29 mouse cellular contexts compared by ENCODE assay signal in the genomic region with DNA sequence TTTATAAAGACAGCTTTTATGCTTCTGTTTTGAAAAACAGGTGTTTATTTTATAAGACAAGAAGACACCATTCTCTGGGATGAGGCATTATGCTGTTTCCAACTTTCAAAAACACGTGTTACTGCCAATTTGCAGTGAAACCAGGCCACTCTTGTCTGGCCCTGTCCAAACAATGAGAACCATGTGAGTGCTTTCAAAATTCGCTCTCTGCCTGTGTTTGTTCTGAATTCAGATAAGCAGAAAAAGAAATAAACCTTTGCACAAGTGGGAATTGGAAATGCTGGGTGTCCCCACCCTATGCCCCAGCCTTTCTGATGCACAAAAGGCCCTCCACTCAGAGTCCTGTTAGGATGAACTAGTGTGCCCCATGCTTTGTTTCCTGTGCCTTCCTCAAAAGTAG. TPM values are rescaled to one million over a fixed set of nuclear protein-coding genes. Genes with fewer than 3 reads are reported as not detected.
A peak's percentile ranks its signal among the peaks of the same experiment; 100 is the strongest.
DNase-seq lines count a peak whose midpoint lies in the region; ATAC-seq and TF ChIP-seq lines count a peak whose summit lies in the region.
"Had no signal": no experiment of that assay in that cellular context is flagged by ENCODE, and none has a peak within 500 bp of the region (broad histone marks: within the 10 kb centered on the region; RNA-seq: fewer than 3 reads in every experiment).

No protein-coding gene starts in this region.

- no peak for ATAC-seq in lung, embryonic 14.5 days (ENCODE audit: insufficient read depth)
- ATAC-seq: forebrain, embryonic 15.5 days; intestine, embryonic 16.5 days; Patski had no signal

- no peak for TF ChIP-seq CTCF in lung, embryonic 14.5 days (IDR thresholded peaks at IDR 0.05; ENCODE audit: low read depth)
- TF ChIP-seq CTCF in lung, adult 2 months (IDR thresholded peaks at IDR 0.05; ENCODE audit: insufficient read depth, low read length) = no peak

- no peak for TF ChIP-seq POLR2A in lung, adult 2 months (IDR thresholded peaks at IDR 0.05; ENCODE audit: borderline replicate concordance, extremely low read depth, low read depth, low read length)

- no peaks in the 10 kb centered on the region for H3K27me3 ChIP-seq in heart, embryonic 10.5 days (ENCODE audit: insufficient read depth, poor library complexity, severe bottlenecking)
- no peaks in the 10 kb centered on the region for H3K27me3 ChIP-seq in lung, embryonic 14.5 days (ENCODE audit: insufficient read depth, low read length)
- H3K27me3 ChIP-seq: embryonic facial prominence, embryonic 13.5 days; forebrain, embryonic 15.5 days; heart, embryonic 15.5 days; hindbrain, embryonic 12.5 days; limb, embryonic 13.5 days; neural tube, embryonic 15.5 days; Patski had no signal

- no peak overlapping the region for H3K9ac ChIP-seq in lung, embryonic 14.5 days
- H3K9ac ChIP-seq: embryonic facial prominence, embryonic 13.5 days; forebrain, embryonic 15.5 days; heart, embryonic 15.5 days; hindbrain, embryonic 12.5 days; limb, embryonic 13.5 days; liver, embryonic 14.5 days; neural tube, embryonic 15.5 days had no signal

- no peaks in the 10 kb centered on the region for H3K36me3 ChIP-seq in heart, embryonic 10.5 days
- H3K36me3 ChIP-seq in lung, embryonic 14.5 days (ENCODE audit: insufficient read depth) = no peaks in the 10 kb centered on the region
- H3K36me3 ChIP-seq: embryonic facial prominence, embryonic 13.5 days; forebrain, embryonic 10.5 days; forebrain, embryonic 15.5 days; G1E; heart, embryonic 15.5 days; limb, embryonic 13.5 days had no signal

- peak; percentile 90 for DNase-seq in heart, adult 11 months
- DNase-seq in heart, embryonic 10.5 days (ENCODE audit: low spot score) = no peak
- peak; percentile 49 for DNase-seq in lung, embryonic 14.5 days
- no peak for DNase-seq in lung, adult 2 months
- DNase-seq in ovary, adult 18-20 months (ENCODE audit: low spot score) = peak; percentile 13
- DNase-seq in ovary, postnatal 10 days (ENCODE audit: low spot score) = no peak
- DNase-seq in spleen, postnatal 4 days (ENCODE audit: low spot score in 2 of 2) = no peak
- DNase-seq: adrenal gland, postnatal 14 days; cerebellum, adult 18-20 months; cerebellum, postnatal 10 days; heart, postnatal 36 days; kidney, postnatal 14 days; right cerebral cortex, adult 18-20 months; spleen, adult 18-20 months; thymus, adult 18-20 months; thymus, postnatal 25 days had no signal

- no peaks in the 10 kb centered on the region for H3K9me3 ChIP-seq in heart, embryonic 10.5 days
- H3K9me3 ChIP-seq in lung, embryonic 14.5 days (ENCODE audit: low read depth, low read length) = no peaks in the 10 kb centered on the region
- H3K9me3 ChIP-seq: embryonic facial prominence, embryonic 13.5 days; forebrain, embryonic 10.5 days; forebrain, embryonic 15.5 days; heart, embryonic 15.5 days; hindbrain, embryonic 12.5 days; limb, embryonic 13.5 days; neural tube, embryonic 15.5 days had no signal

- H3K27ac ChIP-seq in heart, embryonic 10.5 days = no peak overlapping the region
- H3K27ac ChIP-seq in lung, embryonic 14.5 days (ENCODE audit: low read depth) = no peak overlapping the region
- H3K27ac ChIP-seq: embryonic facial prominence, embryonic 13.5 days; forebrain, embryonic 15.5 days; heart, embryonic 15.5 days; hindbrain, embryonic 12.5 days; limb, embryonic 13.5 days; liver, embryonic 14.5 days; macrophage; stomach, postnatal 0 days had no signal

- H3K4me2 ChIP-seq in lung, embryonic 14.5 days = no peak overlapping the region
- H3K4me2 ChIP-seq: embryonic facial prominence, embryonic 13.5 days; forebrain, embryonic 15.5 days; heart, embryonic 15.5 days; hindbrain, embryonic 12.5 days; limb, embryonic 13.5 days; neural tube, embryonic 15.5 days had no signal

- 62% methylated on average over 2 of the region's 2 CpGs for WGBS in heart, embryonic 10.5 days
- 17% methylated on average over 2 of the region's 2 CpGs for WGBS in lung, embryonic 14.5 days
- WGBS in lung, adult 2 months = 27% methylated on average over 2 of the region's 2 CpGs

- H3K4me3 ChIP-seq in heart, embryonic 10.5 days = no peak overlapping the region
- H3K4me3 ChIP-seq in lung, embryonic 14.5 days (ENCODE audit: low read depth, low read length) = no peak overlapping the region
- H3K4me3 ChIP-seq in lung, adult 2 months (replicated peaks; ENCODE audit: extremely low read depth, low read depth, low read length) = no peak overlapping the region
- H3K4me3 ChIP-seq: embryonic facial prominence, embryonic 13.5 days; forebrain, embryonic 10.5 days; forebrain, embryonic 15.5 days; heart, embryonic 15.5 days; hindbrain, embryonic 12.5 days; limb, embryonic 13.5 days; neural tube, embryonic 15.5 days had no signal

- 0 out of 2 replicates have a peak, but pooled peaks cover 4% of the 10 kb centered on the region for H3K4me1 ChIP-seq in heart, embryonic 10.5 days
- H3K4me1 ChIP-seq in lung, embryonic 14.5 days (ENCODE audit: insufficient read depth) = peaks cover 8% of the 10 kb centered on the region
- no peaks in the 10 kb centered on the region for H3K4me1 ChIP-seq in lung, adult 2 months (ENCODE audit: control insufficient read depth, insufficient read depth, low read length)
- H3K4me1 ChIP-seq: embryonic facial prominence, embryonic 13.5 days had no signal

RNA-seq across cellular contexts. Expression of a gene that starts 55.4 kb away (rescaled TPM):
- 2.4 and 9.7 TPM in 2 replicates for polyA plus RNA-seq in heart, embryonic 10.5 days (2016; fragmentation: Nextera tagmentation; extraction: Ambion mirVana)
- polyA plus RNA-seq in lung, embryonic 14.5 days (2014; fragmentation: Nextera tagmentation; extraction: Ambion mirVana) = 4.9 and 6.8 TPM in 2 replicates
- 20.6 and 28.9 TPM in 2 replicates for polyA plus RNA-seq in lung, adult 2 months (2012; rRNA removed)
- polyA plus RNA-seq: G1E had no signal

Comparison
In these comparisons a context has a peak if more than half of its experiments do, and no peak if none do; other contexts are left out.
1. DNase-seq: peak in heart, adult 11 months (single experiment), lung, embryonic 14.5 days (single experiment) and ovary, adult 18-20 months (single experiment); none in heart, embryonic 10.5 days (single experiment), lung, adult 2 months (single experiment), ovary, postnatal 10 days (single experiment) and spleen, postnatal 4 days (0 of 2).